Comparison of ENCODE assay signal across 30 mouse cellular contexts in genomic region chr3:107977691-107978090, GRCm38 (mm10). TPM values are rescaled to one million over a fixed set of nuclear protein-coding genes. Genes with fewer than 3 reads are reported as not detected.
A peak's percentile ranks its signal among the peaks of the same experiment; 100 is the strongest.
DNase-seq lines count a peak whose midpoint lies in the region; ATAC-seq and TF ChIP-seq lines count a peak whose summit lies in the region.
"Had no signal": no experiment of that assay in that cellular context is flagged by ENCODE, and none has a peak within 500 bp of the region (broad histone marks: within the 10 kb centered on the region; RNA-seq: fewer than 3 reads in every experiment).

No protein-coding gene starts in this region.

- WGBS in liver, embryonic 13.5 days (ENCODE audit: insufficient replicate concordance): 44% methylated on average over 3 of the region's 3 CpGs
- WGBS in liver, embryonic 11.5 days: 48% methylated on average over 3 of the region's 3 CpGs
- 64% methylated on average over 3 of the region's 3 CpGs for WGBS in intestine, embryonic 14.5 days
- WGBS in intestine, postnatal 0 days: 31% methylated on average over 3 of the region's 3 CpGs
- 51% methylated on average over 3 of the region's 3 CpGs for WGBS in stomach, postnatal 0 days

- H3K9me3 ChIP-seq in liver, embryonic 13.5 days (replicated peaks): no peaks in the 10 kb centered on the region
- H3K9me3 ChIP-seq in liver, embryonic 11.5 days (ENCODE audit: control insufficient read depth, low read length): no peaks in the 10 kb centered on the region
- H3K9me3 ChIP-seq in intestine, embryonic 14.5 days (ENCODE audit: control insufficient read depth, low read length): no peaks in the 10 kb centered on the region
- no peaks in the 10 kb centered on the region for H3K9me3 ChIP-seq in intestine, postnatal 0 days (ENCODE audit: control insufficient read depth)
- H3K9me3 ChIP-seq in stomach, postnatal 0 days (ENCODE audit: control insufficient read depth, low read length): no peaks in the 10 kb centered on the region
- H3K9me3 ChIP-seq: heart, embryonic 13.5 days; hindbrain, embryonic 10.5 days; hindbrain, embryonic 15.5 days; midbrain, embryonic 12.5 days; neural tube, embryonic 13.5 days had no signal

- H3K4me2 ChIP-seq in liver, embryonic 13.5 days: no peak overlapping the region
- H3K4me2 ChIP-seq in liver, embryonic 11.5 days: no peak overlapping the region
- H3K4me2 ChIP-seq in intestine, embryonic 14.5 days (ENCODE audit: low read length): no peak overlapping the region
- H3K4me2 ChIP-seq in intestine, postnatal 0 days (replicated peaks; ENCODE audit: low read depth): no peak overlapping the region
- H3K4me2 ChIP-seq in stomach, postnatal 0 days (replicated peaks; ENCODE audit: low read depth): no peak overlapping the region
- H3K4me2 ChIP-seq: heart, embryonic 13.5 days; hindbrain, embryonic 15.5 days; midbrain, embryonic 12.5 days; neural tube, embryonic 13.5 days had no signal

- no peak for DNase-seq in liver, embryonic 13.5 days
- DNase-seq in liver, embryonic 11.5 days (ENCODE audit: low spot score): no peak
- DNase-seq in intestine, embryonic 14.5 days (ENCODE audit: low spot score): no peak
- peak; percentile 35 for DNase-seq in stomach, postnatal 0 days (ENCODE audit: low spot score)
- no peak for DNase-seq in ovary, postnatal 10 days (ENCODE audit: low spot score)
- no peak for DNase-seq in cerebellum, adult 8-10 months
- DNase-seq: adrenal gland, postnatal 25 days; cerebellum, adult 11-12 months; cerebellum, postnatal 10 days; gastrocnemius, adult 2 months; gastrocnemius, postnatal 36 days; heart, postnatal 10 days; kidney, adult 9 months; kidney, postnatal 14 days; lung, postnatal 4 days had no signal

- no peak overlapping the region for H3K9ac ChIP-seq in liver, embryonic 13.5 days
- H3K9ac ChIP-seq in liver, embryonic 11.5 days (ENCODE audit: low read depth, low read length): no peak overlapping the region
- H3K9ac ChIP-seq in intestine, embryonic 14.5 days (ENCODE audit: low read length): no peak overlapping the region
- no peak overlapping the region for H3K9ac ChIP-seq in intestine, postnatal 0 days (ENCODE audit: low read depth, low read length)
- no peak overlapping the region for H3K9ac ChIP-seq in stomach, postnatal 0 days (ENCODE audit: low read length)
- H3K9ac ChIP-seq: heart, embryonic 13.5 days; hindbrain, embryonic 15.5 days; liver, embryonic 14.5 days; midbrain, embryonic 12.5 days; neural tube, embryonic 13.5 days had no signal

- no peak overlapping the region for H3K27ac ChIP-seq in liver, embryonic 13.5 days
- no peak overlapping the region for H3K27ac ChIP-seq in liver, embryonic 11.5 days (ENCODE audit: low read depth, low read length)
- H3K27ac ChIP-seq in intestine, embryonic 14.5 days (ENCODE audit: low read depth): no peak overlapping the region
- H3K27ac ChIP-seq in intestine, postnatal 0 days (ENCODE audit: low read depth, low read length): peak overlapping the region; percentile 62; the same call in 1 of the 2 replicates
- no peak overlapping the region for H3K27ac ChIP-seq in stomach, postnatal 0 days (replicated peaks)
- H3K27ac ChIP-seq: gastrocnemius, adult 2 months; heart, embryonic 13.5 days; hindbrain, embryonic 10.5 days; hindbrain, embryonic 15.5 days; liver, embryonic 14.5 days; midbrain, embryonic 12.5 days; neural tube, embryonic 13.5 days had no signal

- 0 out of 2 replicates have a peak, but pooled peaks have one; percentile 48 for ATAC-seq in liver, embryonic 13.5 days (ENCODE audit: low read depth)
- ATAC-seq in liver, embryonic 11.5 days (replicated peaks; ENCODE audit: low FRiP score): no peak
- 0 out of 2 replicates have a peak, but pooled peaks have one; percentile 51 for ATAC-seq in intestine, embryonic 14.5 days (replicated peaks; ENCODE audit: low FRiP score, low TSS enrichment, low read depth)
- peak; percentile 95 for ATAC-seq in intestine, postnatal 0 days
- ATAC-seq in stomach, postnatal 0 days (ENCODE audit: low FRiP score, low TSS enrichment): peak; percentile 87
- ATAC-seq: forebrain, embryonic 16.5 days; inflammation-experienced regulatory T-cells, adult 6 months had no signal

- H3K36me3 ChIP-seq in liver, embryonic 13.5 days: no peaks in the 10 kb centered on the region
- no peaks in the 10 kb centered on the region for H3K36me3 ChIP-seq in liver, embryonic 11.5 days (ENCODE audit: control insufficient read depth, insufficient read depth, low read length)
- H3K36me3 ChIP-seq in intestine, embryonic 14.5 days (ENCODE audit: control insufficient read depth, insufficient read depth, low read length): no peaks in the 10 kb centered on the region
- no peaks in the 10 kb centered on the region for H3K36me3 ChIP-seq in intestine, postnatal 0 days (ENCODE audit: control insufficient read depth, insufficient read depth)
- H3K36me3 ChIP-seq in stomach, postnatal 0 days (ENCODE audit: control insufficient read depth, insufficient read depth, low read length): no peaks in the 10 kb centered on the region
- H3K36me3 ChIP-seq: heart, embryonic 13.5 days; hindbrain, embryonic 10.5 days; hindbrain, embryonic 15.5 days; midbrain, embryonic 12.5 days; neural tube, embryonic 13.5 days had no signal

- no peaks in the 10 kb centered on the region for H3K27me3 ChIP-seq in liver, embryonic 13.5 days
- H3K27me3 ChIP-seq in liver, embryonic 11.5 days (replicated peaks; ENCODE audit: control insufficient read depth, insufficient read depth, low read length): no peaks in the 10 kb centered on the region
- no peaks in the 10 kb centered on the region for H3K27me3 ChIP-seq in intestine, embryonic 14.5 days (replicated peaks; ENCODE audit: control insufficient read depth, insufficient read depth, low read length)
- H3K27me3 ChIP-seq in intestine, postnatal 0 days (replicated peaks; ENCODE audit: control insufficient read depth, insufficient read depth, low read length): no peaks in the 10 kb centered on the region
- no peaks in the 10 kb centered on the region for H3K27me3 ChIP-seq in stomach, postnatal 0 days (ENCODE audit: control insufficient read depth, insufficient read depth, low read length)
- H3K27me3 ChIP-seq: heart, embryonic 13.5 days; hindbrain, embryonic 15.5 days; midbrain, embryonic 12.5 days; neural tube, embryonic 13.5 days had no signal

- TF ChIP-seq CTCF in intestine, postnatal 0 days (IDR thresholded peaks at IDR 0.05; ENCODE audit: low read depth): no peak
- no peak for TF ChIP-seq CTCF in stomach, postnatal 0 days (IDR thresholded peaks at IDR 0.05; ENCODE audit: low read depth)

- no peak for TF ChIP-seq EP300 in stomach, postnatal 0 days (optimal IDR thresholded peaks at IDR 0.05)

- H3K4me3 ChIP-seq in liver, embryonic 13.5 days (replicated peaks): no peak overlapping the region
- H3K4me3 ChIP-seq in liver, embryonic 11.5 days (ENCODE audit: low read depth, low read length): no peak overlapping the region
- H3K4me3 ChIP-seq in intestine, embryonic 14.5 days (ENCODE audit: low read depth, low read length): no peak overlapping the region
- H3K4me3 ChIP-seq in intestine, postnatal 0 days (ENCODE audit: low read depth, low read length): no peak overlapping the region
- H3K4me3 ChIP-seq in stomach, postnatal 0 days (ENCODE audit: low read depth, low read length): no peak overlapping the region
- H3K4me3 ChIP-seq: erythroblast, embryonic 14.5 days; gastrocnemius, adult 2 months; heart, embryonic 13.5 days; hindbrain, embryonic 10.5 days; hindbrain, embryonic 15.5 days; megakaryocyte, embryonic 14.5 days; midbrain, embryonic 12.5 days; myocyte; neural tube, embryonic 13.5 days had no signal

- H3K4me1 ChIP-seq in liver, embryonic 13.5 days (replicated peaks): peaks cover 12% of the 10 kb centered on the region
- peaks cover 3% of the 10 kb centered on the region; the same call in 1 of the 2 replicates for H3K4me1 ChIP-seq in liver, embryonic 11.5 days (replicated peaks; ENCODE audit: control insufficient read depth, insufficient read depth, low read length)
- no peaks in the 10 kb centered on the region for H3K4me1 ChIP-seq in intestine, embryonic 14.5 days (replicated peaks; ENCODE audit: control insufficient read depth, insufficient read depth, low read length)
- no peaks in the 10 kb centered on the region for H3K4me1 ChIP-seq in intestine, postnatal 0 days (replicated peaks; ENCODE audit: control insufficient read depth, insufficient read depth, low read length)
- no peaks in the 10 kb centered on the region for H3K4me1 ChIP-seq in stomach, postnatal 0 days (replicated peaks; ENCODE audit: control insufficient read depth, insufficient read depth)
- H3K4me1 ChIP-seq: hindbrain, embryonic 10.5 days; hindbrain, embryonic 15.5 days; midbrain, embryonic 12.5 days; neural tube, embryonic 13.5 days had no signal

RNA-seq across cellular contexts. Expression of gene Gstm2, which starts 8.6 kb away (rescaled TPM):
- 5.9 and 6.1 TPM in 2 replicates for polyA plus RNA-seq in liver, embryonic 13.5 days (2015; fragmentation: Nextera tagmentation; extraction: Ambion mirVana)
- 16.7 and 18.2 TPM in 2 replicates for polyA plus RNA-seq in liver, embryonic 11.5 days (2014; fragmentation: Nextera tagmentation; extraction: Ambion mirVana)
- 140 and 141 TPM in 2 replicates for polyA plus RNA-seq in intestine, embryonic 14.5 days (2014; fragmentation: Nextera tagmentation; extraction: Ambion mirVana)
- polyA plus RNA-seq in intestine, postnatal 0 days (2015; fragmentation: Nextera tagmentation; extraction: Ambion mirVana): 94.6 and 108 TPM in 2 replicates
- 189 and 195 TPM in 2 replicates for polyA plus RNA-seq in stomach, postnatal 0 days (2015; fragmentation: Nextera tagmentation; extraction: Ambion mirVana)
- polyA plus RNA-seq: erythroblast, embryonic 14.5 days; inflammation-experienced regulatory T-cells, adult 6 months had no signal

RNA-seq across cellular contexts. Expression of gene Gstm3, which starts 8.6 kb away (rescaled TPM):
- 11.4 and 11.8 TPM in 2 replicates for polyA plus RNA-seq in liver, embryonic 13.5 days (2015; fragmentation: Nextera tagmentation; extraction: Ambion mirVana)
- 7.5 and 7.7 TPM in 2 replicates for polyA plus RNA-seq in liver, embryonic 11.5 days (2014; fragmentation: Nextera tagmentation; extraction: Ambion mirVana)
- polyA plus RNA-seq in intestine, embryonic 14.5 days (2014; fragmentation: Nextera tagmentation; extraction: Ambion mirVana): 27.3 and 41.6 TPM in 2 replicates
- polyA plus RNA-seq in intestine, postnatal 0 days (2015; fragmentation: Nextera tagmentation; extraction: Ambion mirVana): 53.9 and 60.7 TPM in 2 replicates
- 53.8 and 54.0 TPM in 2 replicates for polyA plus RNA-seq in stomach, postnatal 0 days (2015; fragmentation: Nextera tagmentation; extraction: Ambion mirVana)
- polyA plus RNA-seq: forebrain, embryonic 11.5 days; forebrain, embryonic 16.5 days; heart, embryonic 13.5 days; hindbrain, embryonic 10.5 days; inflammation-experienced regulatory T-cells, adult 6 months; limb, embryonic 11.5 days; midbrain, embryonic 12.5 days; midbrain, postnatal 0 days; myocyte; neural tube, embryonic 13.5 days had no signal

RNA-seq across cellular contexts. Expression of gene Gstm6, which starts 34.1 kb away (rescaled TPM):
- 9.0 and 12.0 TPM in 2 replicates for polyA plus RNA-seq in liver, embryonic 13.5 days (2015; fragmentation: Nextera tagmentation; extraction: Ambion mirVana)
- 9.2 and 9.5 TPM in 2 replicates for polyA plus RNA-seq in liver, embryonic 11.5 days (2014; fragmentation: Nextera tagmentation; extraction: Ambion mirVana)
- 8.7 and 11.6 TPM in 2 replicates for polyA plus RNA-seq in intestine, embryonic 14.5 days (2014; fragmentation: Nextera tagmentation; extraction: Ambion mirVana)
- polyA plus RNA-seq in intestine, postnatal 0 days (2015; fragmentation: Nextera tagmentation; extraction: Ambion mirVana): 21.6 and 21.9 TPM in 2 replicates
- 13.7 and 15.8 TPM in 2 replicates for polyA plus RNA-seq in stomach, postnatal 0 days (2015; fragmentation: Nextera tagmentation; extraction: Ambion mirVana)
- polyA plus RNA-seq: erythroblast, embryonic 14.5 days; inflammation-experienced regulatory T-cells, adult 6 months; myocyte had no signal

RNA-seq across cellular contexts. Expression of gene Gstm1, which starts 40.1 kb away (rescaled TPM):
- 264 and 265 TPM in 2 replicates for polyA plus RNA-seq in liver, embryonic 13.5 days (2015; fragmentation: Nextera tagmentation; extraction: Ambion mirVana)
- polyA plus RNA-seq in liver, embryonic 11.5 days (2014; fragmentation: Nextera tagmentation; extraction: Ambion mirVana): 244 and 267 TPM in 2 replicates
- polyA plus RNA-seq in intestine, embryonic 14.5 days (2014; fragmentation: Nextera tagmentation; extraction: Ambion mirVana): 186 and 220 TPM in 2 replicates
- polyA plus RNA-seq in intestine, postnatal 0 days (2015; fragmentation: Nextera tagmentation; extraction: Ambion mirVana): 92.7 and 96.3 TPM in 2 replicates
- polyA plus RNA-seq in stomach, postnatal 0 days (2015; fragmentation: Nextera tagmentation; extraction: Ambion mirVana): 892 and 954 TPM in 2 replicates

RNA-seq across cellular contexts. Expression of gene Gstm7, which starts 46.1 kb away (rescaled TPM):
- polyA plus RNA-seq in liver, embryonic 13.5 days (2015; fragmentation: Nextera tagmentation; extraction: Ambion mirVana): 11.1 and 13.2 TPM in 2 replicates
- polyA plus RNA-seq in liver, embryonic 11.5 days (2014; fragmentation: Nextera tagmentation; extraction: Ambion mirVana): 10.8 and 12.0 TPM in 2 replicates
- polyA plus RNA-seq in intestine, embryonic 14.5 days (2014; fragmentation: Nextera tagmentation; extraction: Ambion mirVana): 21.3 and 23.4 TPM in 2 replicates
- 13.0 TPM in 2 replicates for polyA plus RNA-seq in intestine, postnatal 0 days (2015; fragmentation: Nextera tagmentation; extraction: Ambion mirVana)
- polyA plus RNA-seq in stomach, postnatal 0 days (2015; fragmentation: Nextera tagmentation; extraction: Ambion mirVana): 12.4 and 15.9 TPM in 2 replicates
- polyA plus RNA-seq: erythroblast, embryonic 14.5 days had no signal
